Mouse (Mus musculus): ENCODE results near the gene Rab33a. TPM values are rescaled to one million over a fixed set of nuclear protein-coding genes. Genes with fewer than 3 reads are reported as not detected.

Gene Rab33a
- polyA plus RNA-seq, 1 experiment from 2014 or later, result 5.5 TPM

DNA sequence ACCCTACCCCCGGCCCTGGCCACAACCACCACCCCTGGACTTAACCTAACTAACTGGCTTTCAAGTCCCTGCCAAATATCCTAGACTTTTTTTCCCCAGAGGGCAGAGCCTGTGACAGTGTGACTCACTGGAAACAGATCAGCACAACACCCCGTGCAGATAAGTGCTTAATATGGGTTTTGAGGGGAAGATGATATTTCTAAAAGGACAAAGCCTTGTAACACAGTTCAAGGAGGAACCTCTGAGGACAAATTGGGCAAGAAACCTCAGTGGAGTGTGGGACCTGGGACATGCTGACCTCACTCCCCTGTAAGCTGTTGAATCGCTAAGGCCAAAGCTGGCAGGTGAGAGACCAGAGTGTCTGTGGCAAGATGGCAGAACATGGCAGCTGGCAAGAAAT, 2.6 kb downstream of the Rab33a start:
- Histone ChIP-seq H3K9me3 (ENCODE audit: control insufficient read depth, low read length) (no peaks in the 10 kb centered on the region), H3K27ac (replicated peaks; ENCODE audit: low read depth, low read length) (no peak overlapping the region), H3K9ac (ENCODE audit: low read length) (no peak overlapping the region), H3K36me3 (ENCODE audit: control insufficient read depth, insufficient read depth, low read length) (no peaks in the 10 kb centered on the region), H3K4me3 (ENCODE audit: low read depth, low read length) (no peak overlapping the region), H3K4me1 (ENCODE audit: control insufficient read depth, insufficient read depth, low read length) (no peaks in the 10 kb centered on the region), H3K4me2 (ENCODE audit: low read depth, severe bottlenecking) (no peak overlapping the region), H3K27me3 (ENCODE audit: control insufficient read depth, insufficient read depth, low read length) (no peaks in the 10 kb centered on the region)
- 94% methylated on average over 3 of the region's 3 CpGs for WGBS
- DNase-seq (ENCODE audit: low spot score) (no peak), ATAC-seq (ENCODE audit: insufficient number of reproducible peaks, low FRiP score, low TSS enrichment, low read depth) (no peak)

DNA sequence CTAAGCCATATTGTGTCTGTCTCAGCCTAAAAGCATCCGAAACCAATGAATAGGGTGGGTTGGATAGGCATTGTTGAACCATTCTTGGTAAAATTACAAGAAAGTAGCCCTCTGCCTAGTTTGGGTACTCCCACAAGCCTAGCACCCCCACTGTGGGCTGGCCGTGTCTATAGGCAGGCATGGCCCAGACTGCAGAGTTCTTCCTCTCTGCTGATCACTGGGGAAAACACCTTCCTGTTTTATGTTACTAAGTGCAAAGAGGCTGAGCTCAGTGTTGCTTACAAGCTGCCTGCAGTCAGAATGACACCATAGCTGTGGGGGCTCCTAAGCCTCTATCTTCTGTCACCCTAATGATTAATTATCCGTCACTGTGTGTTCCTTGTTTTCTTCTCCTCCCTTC, 4.4 kb downstream of the Rab33a start:
- ATAC-seq (ENCODE audit: insufficient number of reproducible peaks, low FRiP score, low TSS enrichment, low read depth), result no peak
- no peak for DNase-seq (ENCODE audit: low spot score)
- Histone ChIP-seq H3K4me1 (ENCODE audit: control insufficient read depth, insufficient read depth, low read length) (no peaks in the 10 kb centered on the region), H3K27me3 (ENCODE audit: control insufficient read depth, insufficient read depth, low read length) (no peaks in the 10 kb centered on the region), H3K36me3 (ENCODE audit: control insufficient read depth, insufficient read depth, low read length) (no peaks in the 10 kb centered on the region), H3K4me3 (ENCODE audit: low read depth, low read length) (no peak overlapping the region), H3K9me3 (ENCODE audit: control insufficient read depth, low read length) (no peaks in the 10 kb centered on the region), H3K9ac (ENCODE audit: low read length) (no peak overlapping the region), H3K27ac (replicated peaks; ENCODE audit: low read depth, low read length) (no peak overlapping the region), H3K4me2 (ENCODE audit: low read depth, severe bottlenecking) (no peak overlapping the region)
- 73% methylated on average over 3 of the region's 3 CpGs for WGBS

DNA sequence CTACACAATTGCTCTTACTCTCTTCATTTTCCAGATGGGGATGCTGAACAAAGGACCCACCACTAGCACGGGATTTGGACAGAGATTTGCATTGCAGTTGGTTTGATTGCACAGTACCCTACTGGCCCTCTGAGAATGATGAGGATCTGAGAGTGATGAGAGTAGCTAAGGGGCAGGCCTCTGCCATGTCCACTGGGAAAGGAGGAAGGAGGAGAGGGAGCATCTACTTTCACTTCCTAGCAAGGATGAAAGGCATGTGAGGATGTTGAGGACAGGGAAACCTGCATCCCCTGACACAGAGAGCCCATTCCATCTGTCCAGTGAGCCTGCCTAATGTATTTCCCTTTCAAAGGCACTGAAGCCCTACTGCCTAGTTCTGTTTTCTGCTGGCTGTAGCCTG, 6.2 kb downstream of the Rab33a start:
- Histone ChIP-seq H3K4me2 (ENCODE audit: low read depth, severe bottlenecking) (no peak overlapping the region), H3K36me3 (ENCODE audit: control insufficient read depth, insufficient read depth, low read length) (no peaks in the 10 kb centered on the region), H3K27me3 (ENCODE audit: control insufficient read depth, insufficient read depth, low read length) (no peaks in the 10 kb centered on the region), H3K4me3 (ENCODE audit: low read depth, low read length) (no peak overlapping the region), H3K9ac (ENCODE audit: low read length) (no peak overlapping the region), H3K9me3 (ENCODE audit: control insufficient read depth, low read length) (no peaks in the 10 kb centered on the region), H3K27ac (replicated peaks; ENCODE audit: low read depth, low read length) (no peak overlapping the region), H3K4me1 (ENCODE audit: control insufficient read depth, insufficient read depth, low read length) (no peaks in the 10 kb centered on the region)
- ATAC-seq (ENCODE audit: insufficient number of reproducible peaks, low FRiP score, low TSS enrichment, low read depth), result no peak
- 73% methylated on average over 1 of the region's 1 CpGs for WGBS
- no peak for DNase-seq (ENCODE audit: low spot score)

DNA sequence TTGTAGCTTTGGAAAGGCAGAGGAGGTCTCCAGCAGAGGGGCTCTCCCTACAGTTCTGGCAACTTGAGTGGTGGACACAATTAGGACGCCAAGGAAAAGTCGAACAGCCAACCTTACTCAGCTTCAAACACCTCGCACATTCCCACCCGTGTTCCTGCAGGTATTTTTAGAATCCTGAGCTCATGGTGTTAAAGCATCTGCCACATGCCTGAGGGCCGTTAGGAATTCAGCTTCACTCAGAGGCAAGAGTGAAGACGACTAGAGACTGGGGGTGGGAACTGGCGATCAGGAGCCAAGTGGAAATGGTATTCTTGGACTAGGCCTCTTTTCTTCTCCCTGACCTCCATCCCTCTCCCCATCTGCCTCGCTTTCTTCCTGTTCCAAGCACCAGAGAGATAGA, 6.8 kb downstream of the Rab33a start:
- Histone ChIP-seq H3K9me3 (ENCODE audit: control insufficient read depth, low read length) (no peaks in the 10 kb centered on the region), H3K4me3 (ENCODE audit: low read depth, low read length) (no peak overlapping the region), H3K4me1 (ENCODE audit: control insufficient read depth, insufficient read depth, low read length) (no peaks in the 10 kb centered on the region), H3K27ac (replicated peaks; ENCODE audit: low read depth, low read length) (no peak overlapping the region), H3K27me3 (ENCODE audit: control insufficient read depth, insufficient read depth, low read length) (no peaks in the 10 kb centered on the region), H3K36me3 (ENCODE audit: control insufficient read depth, insufficient read depth, low read length) (no peaks in the 10 kb centered on the region), H3K9ac (ENCODE audit: low read length) (no peak overlapping the region), H3K4me2 (ENCODE audit: low read depth, severe bottlenecking) (no peak overlapping the region)
- DNase-seq (ENCODE audit: low spot score) (no peak), ATAC-seq (ENCODE audit: insufficient number of reproducible peaks, low FRiP score, low TSS enrichment, low read depth) (no peak)
- WGBS, result 62% methylated on average over 8 of the region's 8 CpGs

DNA sequence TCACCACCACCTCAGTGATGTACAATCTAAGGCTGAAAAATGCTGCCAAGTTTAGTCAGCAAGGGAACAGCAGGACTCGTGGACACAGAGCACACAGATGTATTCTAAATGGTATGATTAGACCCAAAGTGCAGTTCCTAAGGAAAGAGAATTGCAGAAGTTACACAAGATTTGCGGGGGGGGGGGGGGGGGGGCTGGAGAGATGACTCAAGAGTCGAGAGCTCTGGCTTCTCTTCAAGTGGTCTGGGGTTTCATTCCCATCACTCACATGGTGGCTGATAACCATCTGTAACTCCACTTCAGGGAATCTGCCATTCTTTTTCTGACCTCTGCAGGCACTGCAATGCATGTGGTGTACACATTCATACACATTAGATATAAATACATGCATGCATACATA, 7.3 kb downstream of the Rab33a start:
- Histone ChIP-seq H3K9me3 (ENCODE audit: control insufficient read depth, low read length) (no peaks in the 10 kb centered on the region), H3K9ac (ENCODE audit: low read length) (no peak overlapping the region), H3K4me3 (ENCODE audit: low read depth, low read length) (no peak overlapping the region), H3K27ac (replicated peaks; ENCODE audit: low read depth, low read length) (no peak overlapping the region), H3K4me2 (ENCODE audit: low read depth, severe bottlenecking) (no peak overlapping the region), H3K27me3 (ENCODE audit: control insufficient read depth, insufficient read depth, low read length) (no peaks in the 10 kb centered on the region), H3K36me3 (ENCODE audit: control insufficient read depth, insufficient read depth, low read length) (no peaks in the 10 kb centered on the region), H3K4me1 (ENCODE audit: control insufficient read depth, insufficient read depth, low read length) (no peaks in the 10 kb centered on the region)
- no peak for DNase-seq (ENCODE audit: low spot score)
- ATAC-seq (ENCODE audit: insufficient number of reproducible peaks, low FRiP score, low TSS enrichment, low read depth), result no peak
- WGBS, result 63% methylated on average over 2 of the region's 3 CpGs

DNA sequence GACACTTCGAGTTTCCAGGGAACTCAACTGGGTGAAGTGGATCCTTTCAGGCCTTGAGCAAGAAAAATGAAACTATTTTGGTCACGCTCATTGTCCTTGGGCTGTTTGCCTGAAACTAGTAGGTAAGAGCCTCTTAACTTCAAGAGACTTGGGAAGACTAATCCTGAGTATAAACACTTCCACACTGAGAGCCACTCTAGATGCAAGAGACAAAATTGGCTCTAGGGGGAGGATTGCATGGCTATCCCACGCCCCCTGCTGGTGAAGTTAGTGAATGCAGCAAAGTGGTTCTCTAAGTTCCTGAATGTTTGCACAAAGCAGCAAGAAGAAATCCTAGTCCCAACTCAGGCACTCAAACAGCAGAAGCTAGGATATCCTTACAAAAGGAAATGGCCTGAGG, 13.1 kb downstream of the Rab33a start:
- DNase-seq (ENCODE audit: low spot score) (peak; percentile 79), ATAC-seq (ENCODE audit: insufficient number of reproducible peaks, low FRiP score, low TSS enrichment, low read depth) (no peak)
- WGBS, result 38% methylated on average over 3 of the region's 3 CpGs
- Histone ChIP-seq H3K4me2 (ENCODE audit: low read depth, severe bottlenecking) (no peak overlapping the region), H3K27me3 (ENCODE audit: control insufficient read depth, insufficient read depth, low read length) (no peaks in the 10 kb centered on the region), H3K27ac (replicated peaks; ENCODE audit: low read depth, low read length) (no peak overlapping the region), H3K4me3 (ENCODE audit: low read depth, low read length) (no peak overlapping the region), H3K4me1 (ENCODE audit: control insufficient read depth, insufficient read depth, low read length) (no peaks in the 10 kb centered on the region), H3K9me3 (ENCODE audit: control insufficient read depth, low read length) (no peaks in the 10 kb centered on the region), H3K36me3 (ENCODE audit: control insufficient read depth, insufficient read depth, low read length) (no peaks in the 10 kb centered on the region), H3K9ac (ENCODE audit: low read length) (no peak overlapping the region)

Other genes with a start within 250 kb of the Rab33a start
- gene Bcorl1, start 177.9 kb upstream of the Rab33a start, polyA plus RNA-seq (2014; fragmentation: Nextera tagmentation; extraction: Ambion mirVana), result 5.3 and 5.4 TPM in 2 replicates
- gene Elf4, start 56.2 kb upstream of the Rab33a start, polyA plus RNA-seq (2014; fragmentation: Nextera tagmentation; extraction: Ambion mirVana), result 2.4 and 2.6 TPM in 2 replicates
- 85.8 and 94.2 TPM in 2 replicates for gene Aifm1, start 5.7 kb upstream of the Rab33a start, polyA plus RNA-seq (2014; fragmentation: Nextera tagmentation; extraction: Ambion mirVana)
- 23.3 and 23.7 TPM in 2 replicates for gene Zfp280c, start 75.2 kb downstream of the Rab33a start, polyA plus RNA-seq (2014; fragmentation: Nextera tagmentation; extraction: Ambion mirVana)
- gene Slc25a14, start 104.1 kb downstream of the Rab33a start, polyA plus RNA-seq (2014; fragmentation: Nextera tagmentation; extraction: Ambion mirVana), result 17.2 and 19.8 TPM in 2 replicates
- gene Gpr119, start 155.2 kb downstream of the Rab33a start, polyA plus RNA-seq (2014; fragmentation: Nextera tagmentation; extraction: Ambion mirVana), result not detected in 2 replicates
- gene Rbmx2, start 175.7 kb downstream of the Rab33a start, polyA plus RNA-seq (2014; fragmentation: Nextera tagmentation; extraction: Ambion mirVana), result 22.0 and 30.5 TPM in 2 replicates